16 mouse cellular contexts compared by ENCODE assay signal in genomic region chr13:41810776-41811175, GRCm38 (mm10).
"Had no signal": no experiment of that assay in that cellular context is flagged by ENCODE, and none has a peak within 500 bp of the region (broad histone marks: within the 10 kb centered on the region; RNA-seq: fewer than 3 reads in every experiment).

No protein-coding gene starts in this region.

- H3K27ac ChIP-seq: neural tube, embryonic 13.5 days; neural tube, embryonic 15.5 days; stomach, embryonic 15.5 days; stomach, postnatal 0 days had no signal

- DNase-seq: retina, postnatal 1 day; right cerebral cortex, adult 18-20 months; right cerebral cortex, postnatal 14 days; right cerebral cortex, postnatal 25 days; right cerebral cortex, postnatal 4 days; spleen, adult 18-20 months; thymus, adult 18-20 months; thymus, adult 2 months; thymus, postnatal 14 days; thymus, postnatal 25 days; thymus, postnatal 36 days; thymus, postnatal 4 days had no signal

- H3K4me1 ChIP-seq: neural tube, embryonic 13.5 days; neural tube, embryonic 15.5 days; stomach, embryonic 15.5 days had no signal

- H3K27me3 ChIP-seq: neural tube, embryonic 13.5 days; neural tube, embryonic 15.5 days; stomach, embryonic 15.5 days had no signal

- H3K9me3 ChIP-seq: neural tube, embryonic 13.5 days; neural tube, embryonic 15.5 days; stomach, embryonic 15.5 days had no signal

- H3K36me3 ChIP-seq: neural tube, embryonic 13.5 days; neural tube, embryonic 15.5 days; stomach, embryonic 15.5 days had no signal

- H3K4me2 ChIP-seq: neural tube, embryonic 13.5 days; neural tube, embryonic 15.5 days; stomach, embryonic 15.5 days had no signal

- H3K4me3 ChIP-seq: neural tube, embryonic 13.5 days; neural tube, embryonic 15.5 days; stomach, embryonic 15.5 days had no signal

- H3K9ac ChIP-seq: neural tube, embryonic 13.5 days; neural tube, embryonic 15.5 days; stomach, embryonic 15.5 days had no signal
